Mouse (Mus musculus): ENCODE measurements at regions not wholly inside any gene's neighbourhood (a gene's known extent, or its start where the extent isn't known, plus 50 kb on each side); places are given as distances from the start of the nearest gene placed in this dataset.
"Not testable (repeated sequence)": the region's sequence is repeated elsewhere in the genome, so short reads cannot be mapped to it uniquely, and the experiment has no call there.

- WGBS, result 93% methylated on average over 1 of the region's 1 CpGs
- Histone ChIP-seq H3K9ac (no peak overlapping the region), H3K9me3 (no peaks in the 10 kb centered on the region), H3K4me1 (replicated peaks) (no peaks in the 10 kb centered on the region), H3K4me3 (no peak overlapping the region), H3K4me2 (no peak overlapping the region), H3K27me3 (no peaks in the 10 kb centered on the region), H3K36me3 (no peaks in the 10 kb centered on the region), H3K27ac (no peak overlapping the region)
- no peak for ATAC-seq (ENCODE audit: low FRiP score)
These were observed 412.6 kb upstream of the Cntn5 start for GRCm38 (mm10) chr9:11317221-11317620.

GRCm38 (mm10) chr9:11297116-11297515 is 392.5 kb upstream of the Cntn5 start:
- H3K4me1 ChIP-seq (replicated peaks); H3K9me3 ChIP-seq; H3K36me3 ChIP-seq; H3K27me3 ChIP-seq; H3K27ac ChIP-seq; ATAC-seq (ENCODE audit: low FRiP score); H3K9ac ChIP-seq; H3K4me3 ChIP-seq; H3K4me2 ChIP-seq: not testable (repeated sequence)
- 95% methylated on average over 17 of the region's 17 CpGs for WGBS

- 87% methylated on average over 4 of the region's 4 CpGs for WGBS
- Histone ChIP-seq H3K27ac (no peak overlapping the region), H3K4me1 (replicated peaks) (no peaks in the 10 kb centered on the region), H3K36me3 (no peaks in the 10 kb centered on the region), H3K27me3 (no peaks in the 10 kb centered on the region), H3K4me2 (no peak overlapping the region), H3K4me3 (no peak overlapping the region), H3K9me3 (no peaks in the 10 kb centered on the region), H3K9ac (no peak overlapping the region)
- ATAC-seq (ENCODE audit: low FRiP score), result no peak
These were observed 380.6 kb upstream of the Cntn5 start for GRCm38 (mm10) chr9:11285135-11285534.

DNA sequence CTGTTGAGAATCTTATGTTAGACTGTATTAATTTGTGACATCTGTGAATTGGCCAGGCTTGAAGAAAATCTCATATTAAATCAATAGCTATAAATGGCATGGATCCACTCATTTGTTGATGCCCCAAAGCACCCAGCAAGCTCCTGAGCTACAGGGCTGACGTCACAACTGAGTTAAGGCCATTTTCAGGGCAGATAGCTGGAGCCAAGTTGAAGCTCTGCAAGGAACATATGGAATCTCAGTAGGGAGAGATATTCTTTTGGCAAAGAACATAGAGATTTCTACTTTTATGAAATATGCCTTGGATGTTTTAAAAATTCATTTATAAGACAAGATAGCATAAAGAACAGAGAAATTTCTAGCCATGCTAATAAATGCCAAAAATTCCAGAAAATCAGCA is 380.0 kb upstream of the Cntn5 start:
- Histone ChIP-seq H3K9me3 (no peaks in the 10 kb centered on the region), H3K27me3 (no peaks in the 10 kb centered on the region), H3K4me3 (no peak overlapping the region), H3K9ac (no peak overlapping the region), H3K27ac (no peak overlapping the region), H3K36me3 (no peaks in the 10 kb centered on the region), H3K4me2 (no peak overlapping the region), H3K4me1 (replicated peaks) (no peaks in the 10 kb centered on the region)
- WGBS, result 64% methylated on average over 1 of the region's 1 CpGs
- ATAC-seq (ENCODE audit: low FRiP score), result no peak

DNA sequence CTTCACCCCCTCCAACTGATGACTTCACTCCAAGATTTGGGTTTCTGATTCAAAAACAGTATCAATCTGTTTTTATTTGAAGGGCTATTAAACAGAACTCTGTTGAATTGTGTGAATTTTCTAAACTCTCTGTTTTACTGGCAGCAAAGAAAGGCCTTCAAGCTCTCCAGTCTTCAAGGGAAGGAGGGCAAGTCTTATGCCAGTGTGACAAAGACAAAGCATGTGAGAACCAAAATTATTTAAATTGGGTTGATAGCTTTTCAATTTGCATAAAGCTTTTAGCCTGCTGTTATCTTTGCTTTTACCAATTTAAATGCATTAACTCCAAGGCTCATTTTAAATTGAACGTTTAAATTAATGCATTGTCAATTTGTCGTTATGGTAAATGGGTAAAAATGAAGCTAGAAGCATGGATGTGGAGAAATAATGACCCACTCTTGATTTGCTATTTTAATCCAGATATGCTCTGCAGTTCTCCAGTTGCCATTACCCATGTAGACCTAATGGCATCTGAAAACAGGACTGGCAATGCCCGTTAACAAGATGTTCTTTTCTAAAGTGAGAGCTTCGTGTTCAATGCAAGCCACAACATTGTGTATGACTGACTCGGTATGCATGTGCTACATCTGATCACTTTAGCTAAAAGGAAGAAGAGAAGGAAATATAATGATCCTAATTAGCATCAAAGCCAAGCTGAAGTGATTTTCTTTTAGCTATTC is 375.0 kb upstream of the Cntn5 start:
- H3K9me3 ChIP-seq, result no peaks in the 10 kb centered on the region; the same call in 1 of the 2 replicates
- no peaks in the 10 kb centered on the region for H3K4me1 ChIP-seq (replicated peaks)
- H3K27me3 ChIP-seq, result no peaks in the 10 kb centered on the region
- no peak overlapping the region for H3K9ac ChIP-seq
- WGBS, result 73% methylated on average over 5 of the region's 5 CpGs
- no peak overlapping the region for H3K4me2 ChIP-seq
- no peak for ATAC-seq (ENCODE audit: low FRiP score)
- no peak overlapping the region for H3K27ac ChIP-seq
- no peaks in the 10 kb centered on the region for H3K36me3 ChIP-seq
- H3K4me3 ChIP-seq, result no peak overlapping the region

DNA sequence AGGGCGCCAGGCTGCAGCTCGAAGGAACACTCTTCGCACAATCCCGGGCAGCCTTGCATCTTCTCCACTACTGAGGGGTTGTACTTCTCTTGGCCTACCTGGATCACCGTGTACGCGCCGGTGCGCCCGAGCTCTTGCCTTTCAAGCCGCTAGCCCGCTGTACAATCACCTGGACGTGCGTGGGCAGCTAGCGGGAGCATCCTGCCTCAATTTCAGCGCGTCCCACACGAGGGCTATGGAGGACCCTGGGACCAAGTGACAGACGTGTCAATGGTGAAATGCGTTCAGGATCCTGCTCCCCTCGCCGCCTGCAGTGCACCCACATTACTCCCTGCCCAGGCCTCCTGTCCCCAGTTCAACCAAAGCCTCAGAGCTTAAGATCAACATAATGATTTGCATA is 373.2 kb upstream of the Cntn5 start:
- no peak overlapping the region for H3K9ac ChIP-seq
- H3K27ac ChIP-seq, result no peak overlapping the region
- no peaks in the 10 kb centered on the region; the same call in 1 of the 2 replicates for H3K9me3 ChIP-seq
- H3K4me2 ChIP-seq, result no peak overlapping the region
- H3K4me1 ChIP-seq (replicated peaks), result no peaks in the 10 kb centered on the region
- no peaks in the 10 kb centered on the region for H3K27me3 ChIP-seq
- no peak for ATAC-seq (ENCODE audit: low FRiP score)
- H3K4me3 ChIP-seq, result no peak overlapping the region
- WGBS, result 96% methylated on average over 22 of the region's 22 CpGs
- H3K36me3 ChIP-seq, result no peaks in the 10 kb centered on the region

GRCm38 (mm10) chr9:11276966-11277365 is 372.4 kb upstream of the Cntn5 start:
- no peak overlapping the region for H3K27ac ChIP-seq
- H3K4me3 ChIP-seq, result no peak overlapping the region
- no peak for ATAC-seq (ENCODE audit: low FRiP score)
- H3K9ac ChIP-seq, result no peak overlapping the region
- no peaks in the 10 kb centered on the region for H3K27me3 ChIP-seq
- H3K36me3 ChIP-seq, result no peaks in the 10 kb centered on the region
- no peaks in the 10 kb centered on the region; the same call in 1 of the 2 replicates for H3K9me3 ChIP-seq
- no peaks in the 10 kb centered on the region for H3K4me1 ChIP-seq (replicated peaks)
- 80% methylated on average over 4 of the region's 4 CpGs for WGBS
- H3K4me2 ChIP-seq, result no peak overlapping the region

DNA sequence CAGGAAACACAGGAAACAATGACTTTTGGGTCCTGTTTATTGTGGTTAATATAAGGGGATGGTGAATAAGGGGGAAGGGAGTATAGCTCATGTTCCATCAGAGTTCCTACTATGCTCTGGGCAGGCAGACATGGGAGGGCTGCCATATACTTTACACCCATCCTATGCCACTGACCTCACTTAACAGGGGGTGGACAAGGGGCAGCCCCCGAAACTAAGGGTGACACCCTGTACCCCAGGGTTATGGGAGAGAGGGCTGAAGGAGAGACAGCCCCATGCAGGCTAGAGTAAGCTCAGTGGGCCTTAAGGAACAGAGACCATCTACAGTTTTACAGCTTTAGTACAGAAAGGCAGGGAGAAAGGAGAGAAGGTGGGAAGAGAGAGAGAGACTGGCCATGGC is 352.3 kb upstream of the Cntn5 start:
- H3K36me3 ChIP-seq, result no peaks in the 10 kb centered on the region
- H3K9ac ChIP-seq, result no peak overlapping the region
- H3K27me3 ChIP-seq, result no peaks in the 10 kb centered on the region
- WGBS, result 70% methylated on average over 1 of the region's 1 CpGs
- H3K4me2 ChIP-seq, result no peak overlapping the region
- no peaks in the 10 kb centered on the region for H3K4me1 ChIP-seq (replicated peaks)
- no peak for ATAC-seq (ENCODE audit: low FRiP score)
- no peak overlapping the region for H3K4me3 ChIP-seq
- H3K9me3 ChIP-seq, result no peaks in the 10 kb centered on the region
- no peak overlapping the region for H3K27ac ChIP-seq

DNA sequence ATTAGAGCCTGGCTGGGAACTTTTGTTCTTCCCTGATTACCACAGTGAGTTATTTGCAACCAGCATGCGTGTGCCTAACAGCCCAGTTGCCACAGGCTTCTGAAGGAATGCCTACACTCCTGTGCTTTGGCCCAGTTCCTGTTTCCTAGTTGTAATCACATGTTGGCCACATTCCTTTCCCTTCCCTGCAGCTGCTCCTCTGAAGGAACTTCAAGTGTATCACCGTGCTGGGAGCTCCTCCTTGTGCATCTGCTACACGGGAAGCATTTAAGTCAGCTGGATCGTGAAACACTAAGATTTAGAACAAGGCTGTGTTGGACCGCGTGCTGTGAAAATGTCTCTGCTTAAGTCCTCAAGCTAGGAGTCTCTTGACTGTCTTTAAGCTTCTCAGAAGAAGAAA is 302.3 kb upstream of the Cntn5 start:
- 70% methylated on average over 6 of the region's 6 CpGs for WGBS
- peak; percentile 54; the same call in 1 of the 2 replicates for ATAC-seq (ENCODE audit: low FRiP score)

DNA sequence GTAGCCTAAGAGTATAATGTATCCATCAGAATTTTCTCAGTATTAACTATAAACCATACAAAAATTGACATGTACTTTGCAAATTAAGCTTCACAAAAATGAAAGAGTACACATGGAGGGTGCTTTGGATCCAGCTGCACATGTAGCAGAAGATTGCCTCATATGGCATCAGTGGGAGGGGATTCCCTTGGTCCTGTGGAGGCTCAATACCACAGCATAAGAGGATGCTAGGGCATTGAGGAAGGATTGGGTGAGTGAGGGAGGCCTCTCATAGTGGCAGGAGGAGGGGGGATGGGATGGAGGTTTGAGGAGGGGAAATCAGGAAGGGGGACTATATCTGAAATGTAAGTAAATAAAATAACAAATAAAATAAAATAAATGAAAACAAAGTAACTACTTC is 301.7 kb upstream of the Cntn5 start:
- Histone ChIP-seq H3K36me3 (no peaks in the 10 kb centered on the region), H3K4me2 (no peak overlapping the region), H3K4me1 (replicated peaks) (no peaks in the 10 kb centered on the region), H3K9me3 (no peaks in the 10 kb centered on the region), H3K27me3 (no peaks in the 10 kb centered on the region), H3K9ac (no peak overlapping the region), H3K4me3 (no peak overlapping the region), H3K27ac (no peak overlapping the region)
- ATAC-seq (ENCODE audit: low FRiP score), result no peak

More for the DNA sequence above, 302.3 kb upstream of the Cntn5 start:
- H3K4me1 ChIP-seq (replicated peaks), result no peaks in the 10 kb centered on the region
- H3K27ac ChIP-seq, result no peak overlapping the region
- no peak overlapping the region for H3K4me3 ChIP-seq
- H3K9me3 ChIP-seq, result no peaks in the 10 kb centered on the region
- H3K36me3 ChIP-seq, result no peaks in the 10 kb centered on the region
- H3K9ac ChIP-seq, result no peak overlapping the region
- no peaks in the 10 kb centered on the region for H3K27me3 ChIP-seq
- H3K4me2 ChIP-seq, result no peak overlapping the region

GRCm38 (mm10) chr9:11192183-11192582 is 287.6 kb upstream of the Cntn5 start:
- no peaks in the 10 kb centered on the region for H3K9me3 ChIP-seq
- H3K4me3 ChIP-seq, result no peak overlapping the region
- no peak overlapping the region for H3K27ac ChIP-seq
- no peaks in the 10 kb centered on the region for H3K36me3 ChIP-seq
- no peaks in the 10 kb centered on the region for H3K4me1 ChIP-seq (replicated peaks)
- no peak for ATAC-seq (ENCODE audit: low FRiP score)
- 22% methylated on average over 2 of the region's 2 CpGs for WGBS
- H3K4me2 ChIP-seq, result no peak overlapping the region
- no peak overlapping the region for H3K9ac ChIP-seq
- H3K27me3 ChIP-seq, result no peaks in the 10 kb centered on the region

DNA sequence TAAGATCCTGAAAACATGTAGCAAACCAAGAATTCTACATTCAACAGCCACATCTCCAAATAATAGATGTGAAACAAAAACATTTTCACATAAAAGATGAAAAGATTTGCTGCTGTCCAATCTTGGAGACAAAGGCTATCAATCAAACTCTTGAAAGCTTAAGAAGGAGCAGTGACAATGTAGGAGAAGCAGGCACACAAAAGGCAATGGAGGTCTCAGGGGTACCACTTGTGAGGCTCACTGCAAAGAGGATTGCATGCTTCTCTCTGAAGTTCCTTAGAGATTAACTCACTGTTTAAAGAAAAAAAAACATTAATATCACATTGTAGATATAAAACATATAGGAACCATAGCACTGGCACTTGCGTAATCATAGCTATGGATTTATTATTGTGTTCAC is 241.2 kb upstream of the Cntn5 start:
- ATAC-seq (ENCODE audit: low FRiP score), result no peak
- no peak overlapping the region for H3K9ac ChIP-seq
- H3K27ac ChIP-seq, result no peak overlapping the region
- no peaks in the 10 kb centered on the region for H3K36me3 ChIP-seq
- H3K27me3 ChIP-seq, result no peaks in the 10 kb centered on the region
- 81% methylated on average over 1 of the region's 1 CpGs for WGBS
- H3K4me2 ChIP-seq, result no peak overlapping the region
- no peaks in the 10 kb centered on the region for H3K9me3 ChIP-seq
- no peak overlapping the region for H3K4me3 ChIP-seq
- H3K4me1 ChIP-seq (replicated peaks), result no peaks in the 10 kb centered on the region

DNA sequence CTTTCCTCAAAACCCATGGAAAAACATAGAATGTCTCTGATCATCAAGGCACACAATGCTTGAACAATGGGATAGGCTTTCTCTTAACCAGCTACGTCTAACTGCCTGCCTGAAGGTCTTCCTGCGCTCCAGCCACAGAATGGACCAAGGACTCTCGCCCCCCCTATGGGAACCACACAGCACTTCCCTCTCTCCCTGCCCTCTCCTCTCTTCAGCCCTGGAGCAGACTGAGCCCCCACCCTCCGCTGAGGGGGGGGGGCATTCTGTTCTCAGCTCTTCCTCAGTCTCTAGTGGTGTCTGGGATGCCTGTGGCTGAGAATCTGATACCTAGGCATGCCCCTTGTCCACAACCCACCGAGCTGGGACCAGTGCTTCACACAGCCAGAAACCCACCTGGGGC is 222.3 kb upstream of the Cntn5 start:
- no peak overlapping the region for H3K27ac ChIP-seq
- no peaks in the 10 kb centered on the region for H3K27me3 ChIP-seq
- no peaks in the 10 kb centered on the region for H3K36me3 ChIP-seq
- H3K4me3 ChIP-seq, result no peak overlapping the region
- ATAC-seq (ENCODE audit: low FRiP score), result no peak
- H3K4me1 ChIP-seq (replicated peaks), result no peaks in the 10 kb centered on the region
- 78% methylated on average over 5 of the region's 5 CpGs for WGBS
- no peaks in the 10 kb centered on the region for H3K9me3 ChIP-seq
- no peak overlapping the region for H3K4me2 ChIP-seq
- H3K9ac ChIP-seq, result no peak overlapping the region
